Mouse (Mus musculus) bone marrow, adult 2 months (tissue): Measurements from ENCODE around the gene Tmem177. TPM values are rescaled to one million over a fixed set of nuclear protein-coding genes. Genes with fewer than 3 reads are reported as not detected.

Source experiments
- H3K27ac ChIP-seq: fragments of 200-500 bp; 2 replicates; pipeline ENCODE4 v1.5.1; 2012; ENCODE audit warnings: low read depth, mild to moderate bottlenecking, control low read depth, inconsistent platforms, low read length; ENCODE audit not compliant: control insufficient read depth, poor library complexity, insufficient read depth
- H3K4me1 ChIP-seq: fragments of 200-500 bp; 2 replicates; pipeline ENCODE4 v1.6.1; 2011; ENCODE audit warnings: low read length; ENCODE audit not compliant: control insufficient read depth, insufficient read depth
- H3K4me3 ChIP-seq: fragments of 200-500 bp; replicated peaks from 2 replicates; pipeline ENCODE3; 2011; ENCODE audit warnings: mild to moderate bottlenecking, low read depth, low read length, control low read depth; ENCODE audit not compliant: control insufficient read depth
- CTCF ChIP-seq: fragments of 200-500 bp; IDR thresholded peaks from 2 replicates; pipeline ENCODE4 v1.5.1; 2011; ENCODE audit warnings: low read length, control low read depth; ENCODE audit not compliant: control insufficient read depth, insufficient read depth
- POLR2A ChIP-seq: fragments of 200-500 bp; IDR thresholded peaks from 2 replicates; pipeline ENCODE4 v1.6.1; 2011; ENCODE audit warnings: low read depth, mild to moderate bottlenecking, control low read depth, low read length, borderline replicate concordance; ENCODE audit not compliant: control insufficient read depth
- WGBS: fragments of 180-500 bp; shearing (Covaris S2); methylation state at CpG from one replicate; pipeline ENCODE4 v1.1.7; 2018; 5-methylcytosine and 5-hydroxymethylcytosine counted together
- polyA plus RNA-seq: library from polyadenylated mRNA; stranded (reverse); fragments of >200 nt; gene quantifications from 2 replicates; pipeline ENCODE4 v1.2.4, GENCODE M21; 2011; ENCODE audit warnings: low replicate concordance; ENCODE audit not compliant: missing spikeins, insufficient read depth, insufficient read length

The Tmem177 gene
- polyA plus RNA-seq, 1 experiment, result 3.0 TPM

GRCm38 (mm10) chr1:119899195-119900123 is 13.5 kb downstream of the Tmem177 start:
- Histone ChIP-seq H3K27ac (no peak overlapping the region), H3K4me3 (no peak overlapping the region), H3K4me1 (no peaks in the 10 kb centered on the region)
- WGBS, result 82% methylated on average over 11 of the region's 11 CpGs
- TF ChIP-seq POLR2A (no peak), CTCF (no peak)

- no peak overlapping the region for H3K4me3 ChIP-seq
- no peak overlapping the region for H3K27ac ChIP-seq
- TF ChIP-seq CTCF (peak; percentile 83), POLR2A (no peak)
- WGBS, result 43% methylated on average over 6 of the region's 6 CpGs
- no peaks in the 10 kb centered on the region for H3K4me1 ChIP-seq
These were observed 18.1 kb downstream of the Tmem177 start for GRCm38 (mm10) chr1:119894936-119895335.

GRCm38 (mm10) chr1:119893600-119893999 is 19.4 kb downstream of the Tmem177 start:
- TF ChIP-seq POLR2A (no peak), CTCF (no peak)
- WGBS, result 72% methylated on average over 3 of the region's 3 CpGs

GRCm38 (mm10) chr1:119892933-119893332 is 20.1 kb downstream of the Tmem177 start:
- H3K4me1 ChIP-seq, result no peaks in the 10 kb centered on the region
- H3K27ac ChIP-seq, result no peak overlapping the region
- no peak overlapping the region for H3K4me3 ChIP-seq
- no peak for TF ChIP-seq POLR2A
- TF ChIP-seq CTCF, result no peak
- 59% methylated on average over 6 of the region's 6 CpGs for WGBS

More at GRCm38 (mm10) chr1:119893600-119893999, 19.4 kb downstream of the Tmem177 start:
- H3K4me3 ChIP-seq, result no peak overlapping the region
- H3K4me1 ChIP-seq, result no peaks in the 10 kb centered on the region
- no peak overlapping the region for H3K27ac ChIP-seq

GRCm38 (mm10) chr1:119891865-119892264 is 21.1 kb downstream of the Tmem177 start:
- H3K4me3 ChIP-seq, result no peak overlapping the region
- no peaks in the 10 kb centered on the region for H3K4me1 ChIP-seq
- TF ChIP-seq CTCF (no peak), POLR2A (no peak)
- WGBS, result 71% methylated on average over 4 of the region's 4 CpGs
- no peak overlapping the region for H3K27ac ChIP-seq

GRCm38 (mm10) chr1:119891149-119891548 is 21.9 kb downstream of the Tmem177 start:
- WGBS, result 75% methylated on average over 9 of the region's 9 CpGs
- no peaks in the 10 kb centered on the region for H3K4me1 ChIP-seq
- no peak for TF ChIP-seq POLR2A
- no peak for TF ChIP-seq CTCF
- no peak overlapping the region for H3K4me3 ChIP-seq
- no peak overlapping the region for H3K27ac ChIP-seq

GRCm38 (mm10) chr1:119889347-119889746 is 23.7 kb downstream of the Tmem177 start:
- H3K4me1 ChIP-seq, result no peaks in the 10 kb centered on the region
- H3K4me3 ChIP-seq, result no peak overlapping the region

GRCm38 (mm10) chr1:119886320-119886719 is 26.7 kb downstream of the Tmem177 start:
- no peak overlapping the region for H3K4me3 ChIP-seq
- WGBS, result 79% methylated on average over 7 of the region's 7 CpGs

More at GRCm38 (mm10) chr1:119889347-119889746, 23.7 kb downstream of the Tmem177 start:
- no peak for TF ChIP-seq CTCF
- no peak for TF ChIP-seq POLR2A
- 83% methylated on average over 16 of the region's 16 CpGs for WGBS
- H3K27ac ChIP-seq, result no peak overlapping the region

GRCm38 (mm10) chr1:119884272-119884671 is 28.7 kb downstream of the Tmem177 start:
- 91% methylated on average over 3 of the region's 3 CpGs for WGBS
- no peak overlapping the region for H3K4me3 ChIP-seq
- no peak overlapping the region for H3K27ac ChIP-seq
- TF ChIP-seq POLR2A (no peak), CTCF (no peak)
- no peaks in the 10 kb centered on the region for H3K4me1 ChIP-seq

More at GRCm38 (mm10) chr1:119886320-119886719, 26.7 kb downstream of the Tmem177 start:
- Histone ChIP-seq H3K4me1 (no peaks in the 10 kb centered on the region), H3K27ac (no peak overlapping the region)
- TF ChIP-seq CTCF, result no peak
- no peak for TF ChIP-seq POLR2A
